Mouse (Mus musculus) heart, postnatal 25 days (tissue): ENCODE results near the gene Trip11. TPM values are rescaled to one million over a fixed set of nuclear protein-coding genes. Genes with fewer than 3 reads are reported as not detected.

Experiments used
- DNase-seq: peaks from one replicate; pipeline ENCODE4 v3.0.0; 2022; ENCODE audit warnings: low spot score
- intact Hi-C: fragments of 180-260 bp; cut with DNase I; formaldehyde crosslinking; loops from one replicate; pipeline ENCODE4 v1.15.1; 2025
- total RNA-seq, 2 experiments: library from RNA; stranded (reverse); gene quantifications; 2 replicates each; pipeline ENCODE4 v1.2.3; 2021

The Trip11 gene
- total RNA-seq, 2 experiments from 2014 or later = 34.9 to 36.7 TPM

DNA sequence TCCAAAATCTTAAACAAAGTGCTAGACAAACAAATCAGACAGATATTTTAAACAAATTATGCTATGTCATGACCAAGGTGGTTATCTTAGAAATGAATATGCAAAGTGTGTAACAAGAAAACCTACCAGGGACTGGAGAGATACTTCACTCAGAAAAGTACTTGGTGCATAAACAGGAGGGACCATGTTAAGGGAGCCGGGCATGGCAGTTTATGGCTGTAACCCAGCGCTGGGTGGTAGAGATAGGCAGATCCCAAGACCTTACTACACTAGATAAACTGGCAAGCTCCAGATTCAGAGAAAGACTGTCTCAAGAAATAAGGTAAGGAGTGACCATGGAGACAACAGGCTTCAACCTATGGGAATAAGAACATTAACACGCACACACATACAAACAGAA lies 123.3 kb downstream of the Trip11 start:
- intact Hi-C loops = no loop called here
- DNase-seq = no peak

DNA sequence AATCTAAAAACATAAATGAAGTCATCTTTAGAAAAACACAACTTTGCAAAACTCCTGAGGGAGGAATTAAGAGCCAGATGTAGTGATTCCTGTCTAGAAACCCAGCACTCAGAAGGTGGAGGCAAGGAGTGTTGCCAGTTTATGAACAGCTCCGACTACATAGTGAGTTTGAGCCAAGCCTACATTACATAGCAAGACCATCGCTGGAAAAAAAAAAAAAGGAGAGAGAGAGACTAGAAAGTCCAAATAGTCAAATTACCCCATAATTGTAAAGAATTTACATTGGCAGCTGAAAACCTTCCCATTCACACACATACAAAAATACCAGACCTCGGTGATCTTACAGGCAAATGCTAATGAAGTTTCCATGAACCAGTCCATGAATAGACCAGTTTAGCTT lies 123.8 kb downstream of the Trip11 start:
- intact Hi-C loops = no loop called here
- no peak for DNase-seq

Other genes with a start within 250 kb of the Trip11 start
- under 1 TPM; 0.50 to 0.78 TPM for gene Tc2n, start 194.7 kb downstream of the Trip11 start, total RNA-seq
- 10 to 100 TPM; 26.2 to 28.3 TPM for gene Fbln5, start 94.2 kb downstream of the Trip11 start, total RNA-seq
- 10 to 100 TPM; 11.1 to 11.5 TPM for gene Atxn3, start 45.0 kb upstream of the Trip11 start, total RNA-seq
- gene Cpsf2, start 62.7 kb upstream of the Trip11 start, total RNA-seq = 10 to 100 TPM; 13.2 to 13.9 TPM
- gene Slc24a4, start 215.5 kb upstream of the Trip11 start, total RNA-seq = 1 to 10 TPM; 1.5 to 2.2 TPM